Mouse (Mus musculus): ENCODE results near the gene Calcoco2. TPM values are rescaled to one million over a fixed set of nuclear protein-coding genes. Genes with fewer than 3 reads are reported as not detected.
A peak's percentile ranks its signal among the peaks of the same experiment; 100 is the strongest.
"Not testable (repeated sequence)": the region's sequence is repeated elsewhere in the genome, so short reads cannot be mapped to it uniquely, and the experiment has no call there.

Gene Calcoco2
- polyA plus RNA-seq, 1 experiment from 2014 or later, result not detected

DNA sequence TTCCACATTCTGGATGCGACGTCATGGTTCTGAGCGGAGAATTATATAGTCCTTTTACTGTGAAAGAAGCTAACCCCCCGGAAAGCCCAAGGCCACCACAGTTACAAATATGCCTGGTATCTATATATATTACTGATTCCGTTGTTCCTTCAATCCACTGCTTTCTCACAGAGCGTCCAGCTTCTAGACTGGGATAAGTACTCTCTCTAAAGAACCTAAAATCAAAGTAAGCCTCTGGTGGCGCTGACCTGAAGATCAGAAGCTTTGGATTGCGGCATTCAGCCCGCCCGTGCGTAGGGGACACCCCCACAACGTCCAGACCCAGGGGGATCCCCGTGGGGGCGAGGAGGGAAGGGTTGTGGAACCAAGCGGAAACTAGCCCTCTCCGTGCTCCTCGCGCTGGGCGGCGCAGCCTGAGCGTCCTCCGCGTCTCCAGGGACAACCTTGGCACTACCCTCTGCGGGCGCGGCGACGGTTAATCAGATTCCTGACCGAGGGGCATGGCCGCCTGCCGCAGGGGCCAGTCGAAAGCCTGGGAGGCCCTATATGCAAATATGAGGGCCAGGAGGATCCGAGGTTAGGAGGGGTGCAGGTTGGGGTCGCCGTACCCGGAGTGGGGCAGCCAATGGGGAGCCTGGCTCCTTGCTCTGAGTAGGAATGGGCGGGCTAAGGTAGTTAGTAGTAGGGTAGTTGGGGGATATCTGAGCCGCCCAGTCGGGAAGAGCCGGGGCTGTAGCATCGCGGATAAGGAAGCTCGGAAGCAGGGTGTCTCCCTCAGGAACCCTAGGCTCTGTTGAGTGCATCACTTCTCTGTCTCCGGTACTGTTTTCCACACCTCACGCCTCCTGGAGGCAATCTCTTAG lies 12.5 kb upstream of the Calcoco2 start:
- Histone ChIP-seq H3K9me3 (ENCODE audit: control insufficient read depth, low read depth, low read length) (no peaks in the 10 kb centered on the region), H3K4me2 (replicated peaks; ENCODE audit: low read depth, low read length) (peak overlapping the region; percentile 84), H3K4me1 (ENCODE audit: control insufficient read depth, insufficient read depth, low read length) (no peaks in the 10 kb centered on the region), H3K36me3 (ENCODE audit: control insufficient read depth, insufficient read depth, low read length) (no peaks in the 10 kb centered on the region), H3K9ac (replicated peaks; ENCODE audit: low read depth, low read length) (no peak overlapping the region), H3K27ac (ENCODE audit: low read length) (no peak overlapping the region), H3K27me3 (ENCODE audit: control insufficient read depth, insufficient read depth, low read length) (peaks cover 3% of the 10 kb centered on the region; the same call in 1 of the 2 replicates), H3K4me3 (ENCODE audit: low read depth, low read length) (peak overlapping the region; percentile 37)
- WGBS, result 3% methylated on average over 45 of the region's 45 CpGs
- peak; percentile 77; the same call in 1 of the 2 replicates for ATAC-seq (ENCODE audit: insufficient number of reproducible peaks, insufficient read depth, low FRiP score, low read depth)

- not testable (repeated sequence) for H3K36me3 ChIP-seq (ENCODE audit: control insufficient read depth, insufficient read depth, low read length); ATAC-seq (ENCODE audit: insufficient number of reproducible peaks, insufficient read depth, low FRiP score, low read depth); H3K9ac ChIP-seq (replicated peaks; ENCODE audit: low read depth, low read length); H3K9me3 ChIP-seq (ENCODE audit: control insufficient read depth, low read depth, low read length); H3K4me1 ChIP-seq (ENCODE audit: control insufficient read depth, insufficient read depth, low read length); H3K4me2 ChIP-seq (replicated peaks; ENCODE audit: low read depth, low read length); H3K27ac ChIP-seq (ENCODE audit: low read length); H3K27me3 ChIP-seq (ENCODE audit: control insufficient read depth, insufficient read depth, low read length); H3K4me3 ChIP-seq (ENCODE audit: low read depth, low read length)
- 83% methylated on average over 4 of the region's 4 CpGs for WGBS
Observed at GRCm38 (mm10) chr11:96122806-96123205, 11.0 kb upstream of the Calcoco2 start.

DNA sequence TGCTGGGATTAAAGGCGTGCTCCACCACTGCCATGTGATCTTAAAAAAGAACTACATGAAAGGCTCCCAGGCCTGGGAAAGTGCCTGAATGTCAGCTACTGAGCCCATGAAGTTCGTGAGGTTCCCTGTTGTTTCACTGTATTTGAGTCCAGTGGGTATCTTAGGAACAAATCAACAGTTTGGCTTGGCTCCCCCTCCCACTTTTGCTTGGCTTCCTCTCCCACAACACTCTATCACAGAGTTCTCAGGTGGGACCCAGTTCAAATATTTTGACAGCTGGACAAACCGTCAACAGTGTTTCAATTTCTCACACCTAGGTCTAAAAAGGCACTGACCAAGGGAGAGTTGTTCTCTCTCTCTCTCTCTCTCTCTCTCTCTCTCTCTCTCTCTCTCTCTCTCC lies 7.6 kb upstream of the Calcoco2 start:
- 50% methylated on average over 3 of the region's 3 CpGs for WGBS
- Histone ChIP-seq H3K27ac (ENCODE audit: low read length) (no peak overlapping the region), H3K27me3 (ENCODE audit: control insufficient read depth, insufficient read depth, low read length) (peaks cover 3% of the 10 kb centered on the region; the same call in 1 of the 2 replicates), H3K9ac (replicated peaks; ENCODE audit: low read depth, low read length) (no peak overlapping the region), H3K4me2 (replicated peaks; ENCODE audit: low read depth, low read length) (no peak overlapping the region), H3K4me1 (ENCODE audit: control insufficient read depth, insufficient read depth, low read length) (no peaks in the 10 kb centered on the region), H3K9me3 (ENCODE audit: control insufficient read depth, low read depth, low read length) (no peaks in the 10 kb centered on the region), H3K4me3 (ENCODE audit: low read depth, low read length) (no peak overlapping the region), H3K36me3 (ENCODE audit: control insufficient read depth, insufficient read depth, low read length) (no peaks in the 10 kb centered on the region)
- no peak for ATAC-seq (ENCODE audit: insufficient number of reproducible peaks, insufficient read depth, low FRiP score, low read depth)

GRCm38 (mm10) chr11:96116925-96117324 lies 5.2 kb upstream of the Calcoco2 start:
- 81% methylated on average over 3 of the region's 3 CpGs for WGBS
- not testable (repeated sequence) for H3K4me1 ChIP-seq (ENCODE audit: control insufficient read depth, insufficient read depth, low read length); H3K27me3 ChIP-seq (ENCODE audit: control insufficient read depth, insufficient read depth, low read length); ATAC-seq (ENCODE audit: insufficient number of reproducible peaks, insufficient read depth, low FRiP score, low read depth); H3K27ac ChIP-seq (ENCODE audit: low read length); H3K36me3 ChIP-seq (ENCODE audit: control insufficient read depth, insufficient read depth, low read length); H3K4me2 ChIP-seq (replicated peaks; ENCODE audit: low read depth, low read length); H3K9me3 ChIP-seq (ENCODE audit: control insufficient read depth, low read depth, low read length); H3K4me3 ChIP-seq (ENCODE audit: low read depth, low read length); H3K9ac ChIP-seq (replicated peaks; ENCODE audit: low read depth, low read length)

DNA sequence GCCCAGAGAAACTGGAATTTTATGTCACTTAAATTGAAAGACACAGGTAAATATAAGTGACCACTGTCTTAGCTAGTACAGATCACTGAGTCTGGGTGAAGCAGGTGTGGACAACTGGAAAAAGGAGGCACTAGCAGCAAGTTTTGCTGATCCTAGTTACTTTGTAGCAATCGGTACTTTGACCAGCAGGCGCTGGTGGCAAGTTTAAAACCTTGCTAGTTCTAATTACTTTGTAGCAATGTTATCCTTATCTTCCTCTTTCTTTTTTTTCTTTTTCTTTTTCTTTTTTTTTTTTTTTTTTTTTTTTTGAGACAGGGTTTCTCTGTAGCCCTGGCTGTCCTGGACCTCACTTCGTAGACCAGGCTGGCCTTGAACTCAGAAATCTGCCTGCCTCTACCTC lies 4.4 kb upstream of the Calcoco2 start:
- Histone ChIP-seq H3K36me3 (ENCODE audit: control insufficient read depth, insufficient read depth, low read length) (no peaks in the 10 kb centered on the region), H3K9ac (replicated peaks; ENCODE audit: low read depth, low read length) (no peak overlapping the region), H3K27ac (ENCODE audit: low read length) (no peak overlapping the region), H3K4me2 (replicated peaks; ENCODE audit: low read depth, low read length) (no peak overlapping the region), H3K9me3 (ENCODE audit: control insufficient read depth, low read depth, low read length) (no peaks in the 10 kb centered on the region), H3K27me3 (ENCODE audit: control insufficient read depth, insufficient read depth, low read length) (no peaks in the 10 kb centered on the region), H3K4me1 (ENCODE audit: control insufficient read depth, insufficient read depth, low read length) (no peaks in the 10 kb centered on the region), H3K4me3 (ENCODE audit: low read depth, low read length) (no peak overlapping the region)
- 84% methylated on average over 3 of the region's 3 CpGs for WGBS
- ATAC-seq (ENCODE audit: insufficient number of reproducible peaks, insufficient read depth, low FRiP score, low read depth), result no peak

DNA sequence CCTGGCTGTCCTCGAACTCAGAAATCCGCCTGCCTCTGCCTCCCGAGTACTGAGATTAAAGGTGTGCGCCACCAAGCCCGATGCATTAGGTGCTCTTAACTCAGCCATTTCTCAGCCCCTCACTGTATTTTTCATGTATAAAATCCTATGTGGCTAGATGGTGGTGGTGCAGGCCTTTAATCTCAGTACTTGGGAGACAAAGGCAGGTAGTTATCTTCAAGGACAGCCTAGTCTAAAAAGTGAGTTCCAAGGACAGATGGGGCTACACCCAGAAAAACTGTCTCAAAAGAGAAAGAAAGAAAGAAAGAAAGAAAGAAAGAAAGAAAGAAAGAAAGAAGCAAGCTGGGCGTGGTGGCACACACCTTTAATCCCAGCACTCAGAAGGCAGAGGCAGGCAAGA lies 3.7 kb upstream of the Calcoco2 start:
- Histone ChIP-seq H3K9ac (replicated peaks; ENCODE audit: low read depth, low read length) (no peak overlapping the region), H3K4me3 (ENCODE audit: low read depth, low read length) (no peak overlapping the region), H3K4me2 (replicated peaks; ENCODE audit: low read depth, low read length) (no peak overlapping the region), H3K27me3 (ENCODE audit: control insufficient read depth, insufficient read depth, low read length) (no peaks in the 10 kb centered on the region), H3K4me1 (ENCODE audit: control insufficient read depth, insufficient read depth, low read length) (no peaks in the 10 kb centered on the region), H3K9me3 (ENCODE audit: control insufficient read depth, low read depth, low read length) (no peaks in the 10 kb centered on the region), H3K36me3 (ENCODE audit: control insufficient read depth, insufficient read depth, low read length) (no peaks in the 10 kb centered on the region), H3K27ac (ENCODE audit: low read length) (no peak overlapping the region)
- ATAC-seq (ENCODE audit: insufficient number of reproducible peaks, insufficient read depth, low FRiP score, low read depth), result no peak
- WGBS, result 92% methylated on average over 6 of the region's 6 CpGs

GRCm38 (mm10) chr11:96114077-96114476 lies 2.3 kb upstream of the Calcoco2 start:
- H3K27ac ChIP-seq (ENCODE audit: low read length), result no peak overlapping the region

GRCm38 (mm10) chr11:96110950-96111349 lies 814 bp downstream of the Calcoco2 start:
- WGBS, result 63% methylated on average over 2 of the region's 2 CpGs
- not testable (repeated sequence) for H3K4me2 ChIP-seq (replicated peaks; ENCODE audit: low read depth, low read length); H3K4me3 ChIP-seq (ENCODE audit: low read depth, low read length); H3K27me3 ChIP-seq (ENCODE audit: control insufficient read depth, insufficient read depth, low read length); ATAC-seq (ENCODE audit: insufficient number of reproducible peaks, insufficient read depth, low FRiP score, low read depth); H3K9ac ChIP-seq (replicated peaks; ENCODE audit: low read depth, low read length); H3K4me1 ChIP-seq (ENCODE audit: control insufficient read depth, insufficient read depth, low read length); H3K9me3 ChIP-seq (ENCODE audit: control insufficient read depth, low read depth, low read length); H3K36me3 ChIP-seq (ENCODE audit: control insufficient read depth, insufficient read depth, low read length); H3K27ac ChIP-seq (ENCODE audit: low read length)

More at GRCm38 (mm10) chr11:96114077-96114476, 2.3 kb upstream of the Calcoco2 start:
- H3K9ac ChIP-seq (replicated peaks; ENCODE audit: low read depth, low read length), result no peak overlapping the region
- H3K4me3 ChIP-seq (ENCODE audit: low read depth, low read length), result no peak overlapping the region
- ATAC-seq (ENCODE audit: insufficient number of reproducible peaks, insufficient read depth, low FRiP score, low read depth), result no peak
- WGBS, result 39% methylated on average over 2 of the region's 2 CpGs
- no peaks in the 10 kb centered on the region for H3K36me3 ChIP-seq (ENCODE audit: control insufficient read depth, insufficient read depth, low read length)
- H3K27me3 ChIP-seq (ENCODE audit: control insufficient read depth, insufficient read depth, low read length), result no peaks in the 10 kb centered on the region
- no peaks in the 10 kb centered on the region for H3K9me3 ChIP-seq (ENCODE audit: control insufficient read depth, low read depth, low read length)
- no peaks in the 10 kb centered on the region for H3K4me1 ChIP-seq (ENCODE audit: control insufficient read depth, insufficient read depth, low read length)
- H3K4me2 ChIP-seq (replicated peaks; ENCODE audit: low read depth, low read length), result no peak overlapping the region

DNA sequence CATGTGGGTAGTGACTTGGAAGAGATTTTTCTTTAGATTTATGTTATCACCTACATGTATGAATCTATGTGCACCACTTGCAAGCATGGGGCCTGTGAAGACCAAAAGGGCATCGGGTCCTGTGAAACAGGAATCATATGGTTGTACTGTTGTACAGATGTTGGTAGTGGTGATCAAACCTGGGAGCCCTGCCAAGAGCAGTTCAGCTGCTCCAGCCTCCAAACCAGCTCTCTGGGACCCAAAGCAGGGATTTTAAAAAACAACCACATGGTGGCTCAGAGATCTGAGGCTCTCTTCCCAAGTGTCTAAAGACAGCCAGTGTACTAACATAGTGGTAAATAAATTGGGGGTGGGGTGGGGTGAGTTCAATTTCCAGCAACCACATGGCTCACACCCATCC lies 3.4 kb downstream of the Calcoco2 start:
- Histone ChIP-seq H3K9ac (replicated peaks; ENCODE audit: low read depth, low read length) (no peak overlapping the region), H3K4me2 (replicated peaks; ENCODE audit: low read depth, low read length) (no peak overlapping the region), H3K27me3 (ENCODE audit: control insufficient read depth, insufficient read depth, low read length) (no peaks in the 10 kb centered on the region), H3K27ac (ENCODE audit: low read length) (no peak overlapping the region), H3K4me3 (ENCODE audit: low read depth, low read length) (no peak overlapping the region), H3K4me1 (ENCODE audit: control insufficient read depth, insufficient read depth, low read length) (no peaks in the 10 kb centered on the region), H3K36me3 (ENCODE audit: control insufficient read depth, insufficient read depth, low read length) (no peaks in the 10 kb centered on the region), H3K9me3 (ENCODE audit: control insufficient read depth, low read depth, low read length) (no peaks in the 10 kb centered on the region)
- WGBS, result 77% methylated on average over 1 of the region's 1 CpGs
- no peak for ATAC-seq (ENCODE audit: insufficient number of reproducible peaks, insufficient read depth, low FRiP score, low read depth)

All from stomach, embryonic 14.5 days (tissue).